In genomic region chr2:181670285-181670912, GRCm38 (mm10) we compare ENCODE assay signal across 8 mouse cellular contexts. TPM values are rescaled to one million over a fixed set of nuclear protein-coding genes. Genes with fewer than 3 reads are reported as not detected.
A peak's percentile ranks its signal among the peaks of the same experiment; 100 is the strongest.
DNase-seq lines count a peak whose midpoint lies in the region; ATAC-seq lines count a peak whose summit lies in the region.

No protein-coding gene starts in this region.

- H3K4me1 ChIP-seq in lung, embryonic 15.5 days, result peaks cover 19% of the 10 kb centered on the region
- peaks cover 3 to 16% of the 10 kb centered on the region in 2 experiments for H3K4me1 ChIP-seq in heart, embryonic 14.5 days (ENCODE audit: control insufficient read depth in 2 of 2, insufficient read depth in 2 of 2, low read length in 2 of 2)
- H3K4me1 ChIP-seq in limb, embryonic 13.5 days, result peaks cover 31% of the 10 kb centered on the region

- no peak for DNase-seq in lung, adult 18-20 months
- DNase-seq in neural tube, embryonic 10.5 days (ENCODE audit: extremely low spot score, low spot score), result peak; percentile 52
- no peak for DNase-seq in left cerebral cortex, adult 18-20 months (ENCODE audit: low spot score in 2 of 2)
- no peak for DNase-seq in ovary, postnatal 10 days (ENCODE audit: low spot score)

- peak overlapping the region; percentile 80 for H3K4me2 ChIP-seq in lung, embryonic 15.5 days
- peak overlapping the region; percentile 75 for H3K4me2 ChIP-seq in heart, embryonic 14.5 days (ENCODE audit: low read length)
- peak overlapping the region; percentile 85 for H3K4me2 ChIP-seq in limb, embryonic 13.5 days (replicated peaks)

- WGBS in lung, embryonic 15.5 days, result 3% methylated on average over 56 of the region's 56 CpGs
- 3% methylated on average over 56 of the region's 56 CpGs for whole genome bisulfite sequencing in heart, embryonic 14.5 days
- WGBS in limb, embryonic 13.5 days, result 3% methylated on average over 56 of the region's 56 CpGs

- H3K27ac ChIP-seq in lung, embryonic 15.5 days, result peak overlapping the region; percentile 29; the same call in 1 of the 2 replicates
- H3K27ac ChIP-seq in heart, embryonic 14.5 days (replicated peaks in 1 of 2; ENCODE audit: control insufficient read depth in 1 of 2, insufficient read depth in 1 of 2, low read depth in 2 of 2, low read length in 2 of 2), result peak overlapping the region; percentile 10 to 74; a peak in 2 of 4 replicates
- H3K27ac ChIP-seq in limb, embryonic 13.5 days, result no peak overlapping the region

- peaks cover 55% of the 10 kb centered on the region for H3K27me3 ChIP-seq in lung, embryonic 15.5 days
- H3K27me3 ChIP-seq in heart, embryonic 14.5 days (ENCODE audit: control insufficient read depth, insufficient read depth, low read length), result peaks cover 58% of the 10 kb centered on the region
- peaks cover 66% of the 10 kb centered on the region for H3K27me3 ChIP-seq in limb, embryonic 13.5 days

- peak overlapping the region; percentile 49 for H3K4me3 ChIP-seq in lung, embryonic 15.5 days
- peak overlapping the region; percentile 55 for H3K4me3 ChIP-seq in heart, embryonic 14.5 days (ENCODE audit: control insufficient read depth in 1 of 2, insufficient read depth in 1 of 2, low read depth in 1 of 2, low read length in 2 of 2)
- peak overlapping the region; percentile 55 for H3K4me3 ChIP-seq in limb, embryonic 13.5 days

- H3K9me3 ChIP-seq in lung, embryonic 15.5 days, result no peaks in the 10 kb centered on the region
- H3K9me3 ChIP-seq in heart, embryonic 14.5 days (ENCODE audit: control insufficient read depth, low read length), result no peaks in the 10 kb centered on the region
- no peaks in the 10 kb centered on the region for H3K9me3 ChIP-seq in limb, embryonic 13.5 days

- peak overlapping the region; percentile 31 for H3K9ac ChIP-seq in lung, embryonic 15.5 days
- H3K9ac ChIP-seq in heart, embryonic 14.5 days (ENCODE audit: low read length), result peak overlapping the region; percentile 76
- peak overlapping the region; percentile 64 for H3K9ac ChIP-seq in limb, embryonic 13.5 days

- no peaks in the 10 kb centered on the region for H3K36me3 ChIP-seq in lung, embryonic 15.5 days
- no peaks in the 10 kb centered on the region for H3K36me3 ChIP-seq in heart, embryonic 14.5 days (ENCODE audit: control insufficient read depth, insufficient read depth, low read length)
- H3K36me3 ChIP-seq in limb, embryonic 13.5 days, result no peaks in the 10 kb centered on the region

- no peak for ATAC-seq in lung, embryonic 15.5 days (ENCODE audit: borderline replicate concordance, extremely low read depth, low FRiP score, low TSS enrichment)
- ATAC-seq in heart, embryonic 14.5 days (ENCODE audit: insufficient number of reproducible peaks, insufficient read depth, low FRiP score, low read depth), result no peak
- ATAC-seq in limb, embryonic 13.5 days (ENCODE audit: low FRiP score, low read depth), result no peak
- ATAC-seq in cerebellum, adult (ENCODE audit: insufficient number of reproducible peaks, low FRiP score, low TSS enrichment), result no peak

RNA-seq across cellular contexts. Expression of gene Sox18, which starts 1.0 kb away (rescaled TPM):
- polyA plus RNA-seq in lung, embryonic 15.5 days (2015; fragmentation: Nextera tagmentation; extraction: Ambion mirVana), result 65.3 and 70.3 TPM in 2 replicates
- 44.1 and 49.2 TPM in 2 replicates for polyA plus RNA-seq in heart, embryonic 14.5 days (2014; fragmentation: Nextera tagmentation; extraction: Ambion mirVana)
- polyA plus RNA-seq in limb, embryonic 13.5 days (2015; fragmentation: Nextera tagmentation; extraction: Ambion mirVana), result 28.5 and 30.0 TPM in 2 replicates
- 10 to 100 TPM; 14.2 to 14.3 TPM for total RNA-seq in left cerebral cortex, adult 18-20 months (2021)

RNA-seq across cellular contexts. Expression of gene Tcea2, which starts 9.7 kb away (rescaled TPM):
- polyA plus RNA-seq in lung, embryonic 15.5 days (2015; fragmentation: Nextera tagmentation; extraction: Ambion mirVana), result 23.2 and 23.7 TPM in 2 replicates
- polyA plus RNA-seq in heart, embryonic 14.5 days (2014; fragmentation: Nextera tagmentation; extraction: Ambion mirVana), result 20.5 and 21.8 TPM in 2 replicates
- polyA plus RNA-seq in limb, embryonic 13.5 days (2015; fragmentation: Nextera tagmentation; extraction: Ambion mirVana), result 33.3 and 34.3 TPM in 2 replicates
- 10 to 100 TPM; 58.3 to 59.3 TPM for total RNA-seq in left cerebral cortex, adult 18-20 months (2021)

RNA-seq across cellular contexts. Expression of gene Gm29797, which starts 13.6 kb away (rescaled TPM):
- polyA plus RNA-seq in lung, embryonic 15.5 days (2015; fragmentation: Nextera tagmentation; extraction: Ambion mirVana), result not detected in 2 replicates
- polyA plus RNA-seq in heart, embryonic 14.5 days (2014; fragmentation: Nextera tagmentation; extraction: Ambion mirVana), result not detected in 2 replicates
- 0.53 TPM in 1 of 2 replicates, not detected in the other for polyA plus RNA-seq in limb, embryonic 13.5 days (2015; fragmentation: Nextera tagmentation; extraction: Ambion mirVana)
- under 1 TPM; 0.67 to 0.80 TPM for total RNA-seq in left cerebral cortex, adult 18-20 months (2021)

RNA-seq across cellular contexts. Expression of gene Rgs19, which starts 23.4 kb away (rescaled TPM):
- polyA plus RNA-seq in lung, embryonic 15.5 days (2015; fragmentation: Nextera tagmentation; extraction: Ambion mirVana), result 72.3 and 72.5 TPM in 2 replicates
- 42.8 and 44.2 TPM in 2 replicates for polyA plus RNA-seq in heart, embryonic 14.5 days (2014; fragmentation: Nextera tagmentation; extraction: Ambion mirVana)
- polyA plus RNA-seq in limb, embryonic 13.5 days (2015; fragmentation: Nextera tagmentation; extraction: Ambion mirVana), result 79.0 and 82.0 TPM in 2 replicates
- total RNA-seq in left cerebral cortex, adult 18-20 months (2021), result 10 to 100 TPM; 29.3 to 30.7 TPM

RNA-seq across cellular contexts. Expression of gene Lkaaear1, which starts 27.8 kb away (rescaled TPM):
- polyA plus RNA-seq in lung, embryonic 15.5 days (2015; fragmentation: Nextera tagmentation; extraction: Ambion mirVana), result not detected in 2 replicates
- not detected in 2 replicates for polyA plus RNA-seq in heart, embryonic 14.5 days (2014; fragmentation: Nextera tagmentation; extraction: Ambion mirVana)
- not detected in 2 replicates for polyA plus RNA-seq in limb, embryonic 13.5 days (2015; fragmentation: Nextera tagmentation; extraction: Ambion mirVana)
- not detected for total RNA-seq in left cerebral cortex, adult 18-20 months (2021)
